Mouse (Mus musculus) G1E (cell line): Measurements from ENCODE around the gene Whrn.

Experiments used
- CTCF ChIP-seq: IDR thresholded peaks from 2 replicates; pipeline ENCODE4 v1.5.1; 2012; ENCODE audit warnings: low read depth, low read length, inconsistent platforms, mixed read lengths
- GATA2 ChIP-seq: IDR thresholded peaks from 2 replicates; pipeline ENCODE4 v1.6.1; 2012; ENCODE audit warnings: low read depth, low read length, inconsistent platforms, borderline replicate concordance
- TAL1 ChIP-seq: conservative IDR thresholded peaks from 2 replicates; pipeline ENCODE4 v1.6.1; 2012; ENCODE audit warnings: low read depth, low read length, inconsistent platforms, mixed read lengths

GRCm38 (mm10) chr4:63537602-63538001 lies 41.8 kb upstream of the Whrn start:
- no peak for TF ChIP-seq CTCF
- no peak for TF ChIP-seq TAL1
- no peak for TF ChIP-seq GATA2
